Comparison of ENCODE assay signal across 9 mouse cellular contexts in genomic region chr17:31664760-31665159, GRCm38 (mm10). TPM values are rescaled to one million over a fixed set of nuclear protein-coding genes. Genes with fewer than 3 reads are reported as not detected.
DNase-seq lines count a peak whose midpoint lies in the region; ATAC-seq and TF ChIP-seq lines count a peak whose summit lies in the region.
"Had no signal": no experiment of that assay in that cellular context is flagged by ENCODE, and none has a peak within 500 bp of the region (broad histone marks: within the 10 kb centered on the region; RNA-seq: fewer than 3 reads in every experiment).

No protein-coding gene starts in this region.

- no peak overlapping the region for H3K4me3 ChIP-seq in forebrain, postnatal 0 days (ENCODE audit: low read depth, low read length)

- peak; percentile 55 for DNase-seq in MEL-GATA-1-ER (ENCODE audit: extremely low read depth, low read depth)
- peak; percentile 78 to 86 for DNase-seq in cerebellum, adult 18-20 months
- DNase-seq in forebrain, postnatal 0 days, result peak; percentile 76
- DNase-seq in layer of hippocampus, postnatal 14 days (ENCODE audit: low spot score in 2 of 2), result peak; percentile 74 to 81
- peak; percentile 93 for DNase-seq in lung, postnatal 36 days
- DNase-seq in right cerebral cortex, postnatal 10 days (ENCODE audit: low spot score in 2 of 2), result peak; percentile 76 to 84
- DNase-seq in urinary bladder, postnatal 10 days (ENCODE audit: low spot score), result peak; percentile 61

- peak; percentile 82 for TF ChIP-seq CTCF in forebrain, postnatal 0 days (IDR thresholded peaks at IDR 0.05; ENCODE audit: low read depth)

- no peaks in the 10 kb centered on the region for H3K36me3 ChIP-seq in forebrain, postnatal 0 days (ENCODE audit: insufficient read depth)

- H3K9ac ChIP-seq in forebrain, postnatal 0 days, result no peak overlapping the region

- no peak overlapping the region for H3K4me2 ChIP-seq in forebrain, postnatal 0 days (ENCODE audit: low read depth)

- H3K9me3 ChIP-seq in forebrain, postnatal 0 days (ENCODE audit: low read length), result no peaks in the 10 kb centered on the region

- H3K27ac ChIP-seq in forebrain, postnatal 0 days (ENCODE audit: low read depth, low read length), result no peak overlapping the region
- H3K27ac ChIP-seq: macrophage had no signal

- H3K27me3 ChIP-seq in forebrain, postnatal 0 days (ENCODE audit: insufficient read depth, low read length), result no peaks in the 10 kb centered on the region

- 0 out of 2 replicates have a peak, but pooled peaks cover 3% of the 10 kb centered on the region for H3K4me1 ChIP-seq in forebrain, postnatal 0 days (ENCODE audit: insufficient read depth)

- WGBS in forebrain, postnatal 0 days, result 15% methylated on average over 4 of the region's 4 CpGs

- ATAC-seq in forebrain, postnatal 0 days, result peak; percentile 70
- ATAC-seq in hematopoietic stem cell, adult 5-6 weeks (replicated peaks in 1 of 2; ENCODE audit: insufficient read depth in 1 of 2, low FRiP score in 2 of 2, low TSS enrichment in 1 of 2, low read depth in 1 of 2, poor library complexity in 2 of 2, severe bottlenecking in 2 of 2), result peak; percentile 95 to 96

RNA-seq across cellular contexts. Expression of gene U2af1, which starts 6.1 kb away (rescaled TPM):
- 86.4 and 102 TPM in 2 replicates for total RNA-seq in forebrain, postnatal 0 days (2014; rRNA removed)
- 264 and 273 TPM in 2 replicates for polyA plus RNA-seq in forebrain, postnatal 0 days (2015; fragmentation: Nextera tagmentation; extraction: Ambion mirVana)
- total RNA-seq in hematopoietic stem cell, adult 5-6 weeks (2017), result 224 and 307 TPM in 2 replicates
- total RNA-seq in layer of hippocampus, postnatal 14 days (2021), result 100 to 1,000 TPM; 112 to 130 TPM

RNA-seq across cellular contexts. Expression of gene Cryaa, which starts 12.8 kb away (rescaled TPM):
- not detected in 2 replicates for total RNA-seq in forebrain, postnatal 0 days (2014; rRNA removed)
- 0.28 TPM in 1 of 2 replicates, not detected in the other for polyA plus RNA-seq in forebrain, postnatal 0 days (2015; fragmentation: Nextera tagmentation; extraction: Ambion mirVana)
- total RNA-seq in hematopoietic stem cell, adult 5-6 weeks (2017), result not detected in 2 replicates
- total RNA-seq in layer of hippocampus, postnatal 14 days (2021), result under 1 TPM in 1 of 2 experiments, not detected in 1; 0.55 TPM
- polyA plus RNA-seq: macrophage had no signal

RNA-seq across cellular contexts. Expression of gene Cbs, which starts 27.7 kb away (rescaled TPM):
- 18.6 and 20.2 TPM in 2 replicates for total RNA-seq in forebrain, postnatal 0 days (2014; rRNA removed)
- 16.3 and 22.3 TPM in 2 replicates for polyA plus RNA-seq in forebrain, postnatal 0 days (2015; fragmentation: Nextera tagmentation; extraction: Ambion mirVana)
- 0.75 TPM in 1 of 2 replicates, not detected in the other for total RNA-seq in hematopoietic stem cell, adult 5-6 weeks (2017)
- total RNA-seq in layer of hippocampus, postnatal 14 days (2021), result 10 to 100 TPM; 75.4 to 91.4 TPM
- polyA plus RNA-seq: macrophage had no signal

Comparison
In these comparisons a context has a peak if more than half of its experiments do, and no peak if none do; other contexts are left out.
1. RNA of gene Cbs, which starts 27.7 kb away (total RNA-seq): 75.4 to 91.4 TPM in layer of hippocampus, postnatal 14 days and 18.6 to 20.2 TPM in forebrain, postnatal 0 days; 0.75 TPM in hematopoietic stem cell, adult 5-6 weeks; every median in the first group is over 10 times any median in the second.
2. Peak in every context shown above with its lines, with median percentiles within 50 percentile points of each other: DNase-seq.